Mouse (Mus musculus): ENCODE results near the gene Pou3f3.
A peak's percentile ranks its signal among the peaks of the same experiment; 100 is the strongest.

Gene Pou3f3

DNA sequence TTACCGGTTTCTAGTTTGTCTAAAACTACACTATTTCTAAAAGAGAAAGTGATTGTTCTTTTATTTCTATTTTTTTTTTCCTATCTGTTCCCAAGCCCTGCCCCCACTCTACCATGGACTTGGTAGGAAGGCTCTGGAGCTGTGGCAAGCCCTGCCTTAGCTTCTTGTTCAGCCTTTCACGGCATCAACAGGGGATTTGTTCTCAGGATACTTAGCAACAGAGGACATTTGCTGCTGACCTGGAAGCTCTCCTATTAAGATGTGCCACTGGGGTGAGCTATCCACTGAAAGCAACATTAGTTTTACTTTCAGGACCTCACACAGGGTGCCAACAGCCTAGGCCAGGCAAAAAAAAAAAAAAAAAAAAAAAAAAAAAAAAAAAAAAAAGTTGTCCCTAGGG lies 15.4 kb downstream of the Pou3f3 start:
- DNase-seq, result no peak

DNA sequence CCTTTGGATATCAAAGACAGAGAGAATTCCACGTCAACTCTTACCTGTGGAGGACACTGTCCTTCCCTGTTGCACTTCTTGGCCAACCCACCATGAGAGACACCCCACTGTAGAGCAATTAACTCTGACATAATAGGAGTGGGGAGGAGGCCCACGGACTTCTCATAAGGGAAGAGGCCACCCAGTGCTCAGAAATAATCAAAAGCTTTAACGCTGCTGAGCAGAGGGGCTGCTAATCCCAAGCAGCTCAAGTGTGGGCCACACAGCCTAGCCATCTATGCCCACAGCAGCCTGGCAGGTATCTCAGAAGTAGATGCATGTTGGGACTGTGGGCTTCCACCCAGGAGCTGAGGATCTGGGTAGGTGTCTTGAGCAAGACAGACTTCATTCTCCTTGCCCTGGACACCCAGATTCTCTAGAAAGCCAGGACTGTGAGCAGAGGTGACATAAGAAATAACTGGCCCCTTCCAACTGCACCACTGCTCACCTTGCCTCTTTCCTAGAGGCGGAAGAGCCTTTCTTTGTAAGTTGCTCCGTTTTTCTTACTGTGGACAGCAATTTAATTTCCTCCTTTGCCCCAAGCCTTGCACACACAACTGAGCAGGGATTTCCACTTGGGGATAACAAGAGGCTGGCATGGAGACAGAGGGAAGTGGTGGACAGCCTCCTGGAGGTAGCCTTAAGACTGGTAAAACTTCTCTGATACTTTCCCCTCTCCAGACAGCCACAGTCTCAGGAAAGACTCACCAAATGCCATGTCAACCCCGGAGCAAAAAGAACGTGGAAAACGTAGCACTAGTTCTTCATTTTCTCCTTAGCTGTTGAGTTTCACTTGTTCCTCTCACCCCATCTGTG lies 16.1 kb downstream of the Pou3f3 start:
- DNase-seq, result no peak

DNA sequence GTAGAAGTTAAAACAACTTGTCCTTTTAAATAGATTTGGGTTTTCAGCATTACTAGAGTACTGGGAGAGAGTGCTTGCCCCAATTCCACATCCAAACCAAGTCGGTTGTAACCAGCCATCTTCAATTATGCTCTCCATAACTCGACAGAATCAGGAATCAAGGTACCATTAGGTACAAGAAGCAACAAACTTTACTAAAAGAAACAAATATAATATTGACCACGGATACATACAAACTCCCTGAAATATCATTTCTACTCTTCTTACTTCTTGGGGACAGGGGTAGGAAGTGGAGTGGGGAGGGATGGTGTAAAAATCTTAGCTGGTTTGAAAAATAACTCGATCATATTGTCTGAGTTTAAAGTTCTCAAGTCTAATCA lies 16.7 kb downstream of the Pou3f3 start:
- no peak for DNase-seq

DNA sequence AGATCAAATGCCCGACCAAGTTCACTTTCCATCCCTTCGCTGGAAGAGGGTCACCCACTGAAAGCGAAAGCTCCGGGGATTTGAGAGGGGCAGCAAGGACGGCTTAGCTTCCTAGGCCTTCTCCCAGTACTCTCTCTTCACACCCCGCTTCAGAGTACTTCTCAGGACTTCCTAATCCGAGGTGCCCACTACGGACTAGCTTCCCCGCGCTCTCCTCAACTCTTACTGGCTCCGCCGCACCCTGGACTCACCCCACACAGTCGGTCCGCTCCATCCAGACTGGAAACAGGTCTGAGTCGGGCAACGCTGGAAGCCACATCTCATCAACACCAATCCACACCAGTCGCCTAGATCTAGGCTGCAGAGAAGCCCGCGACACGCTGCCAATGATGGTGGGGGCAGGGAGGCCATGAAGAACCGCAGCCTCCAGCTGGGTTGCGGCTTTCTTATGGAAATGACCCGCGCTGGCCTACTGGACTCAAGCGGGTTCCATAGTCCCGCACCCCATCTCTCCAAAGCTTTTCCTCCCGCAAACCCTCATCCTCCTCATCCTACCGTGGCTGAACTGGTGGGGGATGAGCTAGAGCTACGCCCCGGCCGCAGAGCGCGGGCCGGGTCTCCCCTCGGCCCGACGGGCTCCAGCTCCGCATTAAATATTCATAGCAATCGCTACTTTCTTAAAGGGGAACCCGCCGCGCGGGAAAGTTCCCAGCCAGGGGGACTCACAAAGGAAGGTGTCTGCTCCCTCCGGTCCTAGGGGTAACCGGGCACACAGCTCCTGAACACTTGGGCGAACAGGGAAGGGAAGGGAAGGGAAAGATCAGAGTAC lies 17.8 kb downstream of the Pou3f3 start:
- DNase-seq, result peak; percentile 54

DNA sequence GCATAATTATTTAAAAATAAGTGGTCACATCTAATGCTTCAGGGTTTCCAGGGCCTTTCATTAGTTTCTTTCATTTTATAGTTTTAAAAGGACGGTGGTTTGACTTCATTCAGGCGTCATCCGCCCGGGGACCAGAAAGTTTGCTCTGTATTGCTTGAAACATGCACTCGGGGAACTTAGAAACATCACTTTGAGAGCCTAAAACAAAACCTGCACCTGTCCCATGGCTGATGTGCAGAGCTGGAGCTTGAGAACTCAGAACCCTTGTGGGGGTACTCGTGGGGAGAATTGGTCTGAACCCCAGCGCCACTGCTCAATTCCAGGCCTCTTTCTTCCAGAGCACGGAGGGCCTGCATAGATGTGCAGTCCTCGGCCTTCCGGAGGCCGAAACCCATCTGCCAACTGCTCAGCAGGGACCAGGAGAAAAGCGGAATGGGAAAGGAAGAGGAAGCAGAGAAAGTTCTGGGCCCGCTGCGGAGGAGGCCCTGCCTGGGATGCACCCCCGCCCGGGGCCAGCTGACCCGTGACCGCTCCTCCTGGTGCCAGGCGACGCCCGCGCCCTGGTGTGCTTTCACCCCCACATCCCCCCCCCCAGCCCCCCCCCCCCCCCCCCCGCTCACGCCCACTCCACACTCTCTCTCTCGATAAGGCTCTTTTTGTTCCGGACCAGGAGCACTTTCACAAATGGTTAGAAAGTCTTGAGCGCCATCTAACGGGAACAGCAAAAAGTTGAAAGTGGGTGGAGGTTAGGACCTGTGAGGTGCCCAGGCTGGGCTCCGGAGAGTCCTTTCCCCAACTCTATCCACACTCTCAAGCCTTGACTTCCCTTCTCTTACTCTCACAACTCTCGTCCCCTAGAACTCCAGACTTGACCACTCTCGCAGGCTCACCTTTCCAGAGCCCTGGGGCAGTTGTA lies 18.7 kb downstream of the Pou3f3 start:
- peak; percentile 62 for DNase-seq

DNA sequence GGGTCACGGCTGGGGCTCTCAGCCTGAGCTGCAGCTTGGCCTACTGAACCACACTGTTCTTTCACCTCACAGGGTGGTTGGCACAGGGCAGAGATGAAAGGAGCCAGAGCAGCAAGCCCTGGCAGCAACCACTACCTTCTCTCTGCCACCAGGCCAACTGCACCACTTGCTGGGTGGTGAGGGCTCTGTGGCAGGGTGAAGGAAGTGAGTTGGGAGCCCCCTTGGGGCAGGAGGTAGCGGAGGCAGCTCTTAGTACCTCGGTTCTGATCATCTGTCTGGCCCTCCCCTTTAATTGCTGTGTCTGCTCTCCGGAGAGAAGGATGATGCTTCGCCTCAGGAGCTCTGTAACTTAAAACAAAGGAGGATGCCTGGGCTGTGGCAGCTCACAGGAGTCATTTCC lies 23.0 kb downstream of the Pou3f3 start:
- no peak for DNase-seq

DNA sequence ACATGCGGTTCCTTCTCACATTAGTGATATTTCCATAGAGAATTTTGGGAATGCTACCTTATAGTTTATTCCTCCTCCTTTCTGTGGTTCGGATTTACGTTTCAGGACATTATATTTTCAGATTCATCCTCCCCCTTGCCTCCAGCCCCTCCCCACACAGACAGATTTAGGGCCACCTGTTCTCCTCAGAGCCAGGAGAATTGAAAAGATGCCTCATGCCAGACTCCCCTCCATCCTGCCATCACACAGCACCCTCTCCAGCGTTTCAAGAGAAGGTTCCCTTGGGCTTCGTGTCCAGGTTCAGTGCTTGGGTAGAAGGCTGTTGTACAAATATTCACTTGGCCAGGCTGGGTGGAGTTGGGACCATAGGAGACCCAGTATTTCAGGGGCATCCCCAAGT lies 25.8 kb downstream of the Pou3f3 start:
- no peak for DNase-seq

DNA sequence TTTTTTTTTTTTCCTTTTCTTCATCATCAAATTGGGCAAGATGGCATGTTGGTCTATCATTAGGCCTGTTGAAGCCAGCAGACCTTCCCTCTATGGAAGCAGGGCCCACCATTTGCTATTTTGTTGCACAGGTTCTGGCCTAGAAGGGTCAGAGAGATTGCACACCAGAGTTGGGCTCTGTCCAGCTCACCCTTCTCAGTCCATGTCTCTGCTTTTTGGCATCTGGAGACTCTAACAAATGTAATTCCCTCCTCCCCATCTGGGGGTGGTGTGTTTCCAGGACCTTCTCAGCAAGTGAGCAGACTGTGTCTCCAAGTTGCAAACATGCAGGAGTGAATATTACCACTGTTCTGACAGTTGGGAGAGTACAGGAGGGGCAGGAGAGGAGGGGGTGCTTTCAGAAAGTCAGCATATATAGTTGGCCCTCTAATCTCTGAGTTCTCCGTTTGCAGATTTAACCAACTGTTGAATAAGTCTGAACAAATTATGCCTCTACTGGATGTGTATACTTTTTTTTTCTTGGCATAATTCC lies 28.3 kb downstream of the Pou3f3 start:
- no peak for DNase-seq

DNA sequence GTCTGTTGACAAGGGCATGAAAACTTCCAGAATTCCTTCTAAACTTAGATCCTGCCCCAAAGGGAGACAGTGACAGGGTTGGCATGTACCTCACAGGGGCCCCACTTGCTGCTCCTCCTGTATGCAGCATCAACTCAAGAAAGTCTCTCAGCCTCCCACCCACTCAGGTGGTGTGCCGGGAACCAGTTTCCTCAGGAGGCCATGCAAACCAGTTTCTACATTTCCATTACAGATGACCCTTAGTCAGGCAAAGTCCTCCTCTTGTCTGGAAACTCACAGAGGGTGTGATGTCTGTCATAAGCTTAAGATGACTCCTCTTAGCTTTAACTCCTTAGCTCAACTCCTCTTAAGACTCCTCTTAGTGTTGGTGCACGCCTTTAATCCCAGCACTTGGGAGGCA lies 29.3 kb downstream of the Pou3f3 start:
- no peak for DNase-seq

DNA sequence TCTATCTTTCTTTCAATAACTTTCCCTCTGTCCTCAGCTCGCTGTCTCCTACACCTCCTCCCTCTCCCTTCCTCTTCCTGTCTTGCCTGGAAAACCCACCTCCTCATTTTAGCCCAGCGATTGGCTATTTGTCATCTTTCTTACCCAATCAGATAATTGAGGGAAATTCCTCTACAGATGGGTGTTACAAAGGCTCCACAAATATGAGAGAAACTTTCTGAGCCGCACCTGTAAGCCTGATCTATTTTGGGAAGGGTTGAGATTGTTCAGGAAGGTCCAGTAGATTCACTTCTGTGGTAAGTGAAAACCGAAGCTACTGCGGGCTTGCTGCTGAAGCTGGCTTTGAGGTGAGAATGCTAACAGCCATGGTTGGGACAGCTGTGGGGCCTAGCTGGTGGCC lies 31.6 kb downstream of the Pou3f3 start:
- DNase-seq, result no peak

DNA sequence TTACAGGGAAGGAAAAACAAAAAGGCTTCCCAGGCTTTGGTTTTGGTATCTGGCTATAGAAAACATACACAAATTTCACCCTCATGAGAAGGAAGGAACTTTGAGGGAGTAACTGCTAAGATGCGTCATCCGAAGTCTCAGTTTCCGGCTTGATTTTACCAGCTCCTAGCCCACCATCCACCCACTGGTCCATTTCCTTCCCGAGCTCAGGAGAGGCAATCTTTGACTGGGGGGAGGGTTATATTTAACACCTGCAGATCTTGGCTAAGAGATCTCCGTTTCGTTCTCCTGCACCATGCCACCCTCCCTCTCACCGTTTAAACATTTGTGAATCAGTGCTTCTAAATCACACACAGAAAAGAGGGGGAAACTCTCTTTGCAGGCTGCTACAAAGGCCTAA lies 32.1 kb downstream of the Pou3f3 start:
- DNase-seq, result no peak

DNA sequence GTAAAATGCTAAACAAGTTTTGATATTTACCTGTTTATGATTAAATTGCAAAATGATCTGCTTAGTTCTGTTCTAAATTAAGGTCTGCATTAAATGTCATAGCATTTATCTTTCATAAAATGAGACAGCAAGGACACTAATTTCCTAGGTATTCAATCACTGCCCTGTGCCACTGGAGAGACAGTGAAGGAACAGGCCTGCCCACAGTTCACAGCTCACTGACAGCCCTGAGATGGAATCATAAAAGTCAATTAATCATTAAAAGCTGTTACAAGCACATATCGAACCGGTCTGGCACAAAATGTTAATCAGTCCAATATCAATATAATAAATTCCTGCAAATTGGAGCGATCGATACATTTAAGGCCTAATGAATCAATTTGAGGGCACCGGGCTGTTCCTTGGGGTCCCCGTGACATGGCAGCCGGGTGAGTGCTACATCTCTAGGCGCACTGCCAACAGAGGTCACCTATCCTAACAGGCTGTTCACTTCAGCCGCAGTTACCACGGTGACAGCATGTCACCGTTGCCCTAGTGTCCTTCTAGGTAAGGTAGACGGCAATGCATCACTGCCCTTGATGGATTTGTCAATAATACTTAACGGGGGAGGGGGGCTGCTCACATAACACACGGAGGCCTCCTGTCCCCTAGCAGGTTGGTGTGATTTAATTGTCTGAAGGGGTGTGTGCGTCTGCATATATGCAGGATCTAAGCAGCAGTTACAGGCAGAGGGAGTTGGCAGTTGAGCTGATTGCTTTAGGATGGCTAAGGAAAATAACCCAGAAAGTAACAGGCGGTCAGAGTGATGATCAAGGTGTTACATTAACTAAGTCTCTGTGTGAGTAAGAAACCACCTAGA lies 46.0 kb downstream of the Pou3f3 start:
- DNase-seq, result no peak

DNA sequence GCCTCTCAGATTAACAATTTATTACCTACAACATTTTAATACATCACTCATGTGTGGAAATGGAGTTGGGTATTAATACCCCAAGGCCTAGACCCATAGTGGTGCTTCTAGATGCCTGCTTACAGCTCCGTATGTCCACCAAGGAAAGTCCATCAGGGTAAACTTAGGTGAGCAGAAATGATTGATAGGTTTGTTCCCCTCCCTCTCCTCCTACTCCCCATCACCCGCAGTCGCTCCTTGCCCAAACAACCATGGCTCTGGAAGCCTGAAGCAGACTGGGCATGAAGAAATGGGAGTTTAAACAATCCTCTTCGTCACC lies 46.6 kb downstream of the Pou3f3 start:
- no peak for DNase-seq

DNA sequence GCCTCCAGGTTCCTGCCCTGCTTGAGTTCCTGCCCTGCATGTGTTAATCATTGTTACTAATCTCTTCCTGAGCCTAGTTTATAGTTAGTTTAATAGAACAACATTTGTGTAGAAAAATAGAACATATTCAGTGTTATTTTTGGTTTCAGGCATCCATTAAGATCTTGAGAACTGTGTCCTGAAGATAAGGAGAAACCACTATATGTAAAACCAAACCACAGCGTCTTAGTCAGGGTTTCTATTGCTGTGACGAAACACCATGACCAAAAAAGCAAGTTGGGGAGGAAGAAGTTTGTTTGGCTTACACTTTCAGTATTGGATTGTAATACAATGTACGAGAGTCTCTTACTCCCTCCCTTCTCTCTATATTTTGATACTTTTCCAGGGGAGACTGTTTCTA lies 49.5 kb downstream of the Pou3f3 start:
- no peak for DNase-seq

DNA sequence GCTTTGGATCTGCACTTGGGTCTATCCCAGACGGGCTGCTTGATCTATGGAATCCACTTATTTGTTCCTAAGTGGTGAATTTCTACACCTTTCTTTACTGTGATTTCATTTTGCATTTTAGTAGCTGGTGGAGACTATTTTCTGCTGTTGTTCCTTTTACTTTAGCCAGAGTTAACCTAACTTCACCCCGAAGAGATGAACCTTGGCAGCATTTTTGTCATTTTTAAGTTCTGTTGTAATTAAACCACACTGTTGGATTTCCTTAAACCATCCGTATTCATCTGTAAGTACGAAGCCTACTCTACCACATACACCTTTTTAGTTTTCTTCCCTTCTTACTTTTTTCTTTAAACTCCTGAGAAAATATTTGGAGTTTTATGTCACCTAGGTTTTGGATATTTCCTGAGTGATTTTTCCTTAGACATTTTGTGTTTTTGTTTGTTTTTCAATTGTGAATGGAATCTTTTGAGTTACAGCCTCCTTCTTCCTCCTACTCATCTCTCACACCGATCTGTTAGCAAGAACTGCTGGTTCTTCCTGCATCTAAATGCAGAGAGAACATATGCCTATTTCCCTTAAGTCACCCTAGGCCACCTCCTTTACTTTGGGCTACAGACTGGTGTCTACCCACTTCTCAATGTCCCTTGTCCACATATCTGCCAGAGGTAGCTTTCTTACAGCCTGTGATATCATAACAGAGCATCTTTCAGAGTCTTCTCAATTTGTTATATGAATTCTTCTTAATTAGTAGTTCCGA lies 54.1 kb downstream of the Pou3f3 start:
- no peak for DNase-seq

All from right cerebral cortex, postnatal 14 days (tissue).